Mouse (Mus musculus): ENCODE results near the gene Hoxb4.

DNA sequence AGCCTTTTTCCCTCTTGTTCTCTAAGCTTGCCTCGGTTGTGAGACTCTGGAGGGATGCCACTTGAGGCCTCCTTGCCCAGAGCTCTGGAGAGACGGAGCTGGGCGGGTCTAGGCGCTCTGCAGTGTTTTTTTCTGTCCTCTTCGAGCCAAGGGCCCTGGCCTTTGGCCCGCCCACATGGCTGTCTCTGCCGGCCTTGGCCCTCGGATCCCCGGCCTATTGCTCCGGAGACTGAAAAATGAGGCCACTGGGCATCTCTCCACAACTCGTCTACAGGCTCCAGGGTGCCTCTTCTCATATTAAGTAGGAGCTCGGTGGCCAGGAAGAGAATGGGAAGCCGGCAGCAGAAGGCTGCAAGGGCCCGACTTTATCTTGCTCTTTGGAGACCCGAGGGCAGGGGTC is 16.2 kb upstream of the Hoxb4 start:
- TF ChIP-seq CTCF (IDR thresholded peaks at IDR 0.05; ENCODE audit: low read depth, low read length) (no peak), POLR2A (IDR thresholded peaks at IDR 0.05; ENCODE audit: borderline replicate concordance, low read depth, low read length) (no peak)

Data from bone marrow macrophage, adult 2 months (primary cell).